Mouse (Mus musculus) cortical plate, adult 2 months (tissue): Measurements from ENCODE around the gene Ifitm5.

Experiments
- CTCF ChIP-seq: fragments of 200-500 bp; IDR thresholded peaks from 2 replicates; pipeline ENCODE4 v1.5.1; 2011; ENCODE audit warnings: mild to moderate bottlenecking, control low read depth, low read length; ENCODE audit not compliant: insufficient read depth; ENCODE audit errors: extremely low read depth
- POLR2A ChIP-seq: fragments of 200-500 bp; IDR thresholded peaks from 2 replicates; pipeline ENCODE4 v1.6.1; 2011; ENCODE audit warnings: mild to moderate bottlenecking, low read length, control low read depth; ENCODE audit not compliant: insufficient read depth; ENCODE audit errors: extremely low read depth

GRCm38 (mm10) chr7:140927181-140927580 lies 22.9 kb downstream of the Ifitm5 start:
- TF ChIP-seq POLR2A: no peak
- no peak for TF ChIP-seq CTCF
